Mouse (Mus musculus) E14TG2a.4 (cell line): ENCODE measurements at regions not wholly inside any gene's neighbourhood (a gene's known extent, or its start where the extent isn't known, plus 50 kb on each side); places are given as distances from the start of the nearest gene placed in this dataset.

ENCODE experiments used
- H3K27me3 ChIP-seq: 2 replicates; pipeline ENCODE4 v1.6.1; 2014; ENCODE audit warnings: low read length, control low read depth; ENCODE audit not compliant: insufficient read depth
- H3K36me3 ChIP-seq: 2 replicates; pipeline ENCODE4 v1.6.1; 2014; ENCODE audit warnings: low read length, control low read depth; ENCODE audit not compliant: insufficient read depth
- H3K4me1 ChIP-seq: replicated peaks from 2 replicates; pipeline ENCODE4 v1.6.1; 2014; ENCODE audit warnings: low read depth, low read length, control low read depth
- H3K4me3 ChIP-seq: replicated peaks from 2 replicates; pipeline ENCODE4 v1.5.1; 2014; ENCODE audit warnings: mild to moderate bottlenecking, low read length
- H3K9me3 ChIP-seq: 2 replicates; pipeline ENCODE4 v1.6.1; 2014; ENCODE audit warnings: low read length, control low read depth
- CTCF ChIP-seq: conservative IDR thresholded peaks from 2 replicates; pipeline ENCODE4 v1.5.1; 2014; ENCODE audit warnings: low read length
- NANOG ChIP-seq: IDR thresholded peaks from 2 replicates; pipeline ENCODE4 v1.6.1; 2014; ENCODE audit warnings: borderline replicate concordance, low read length, mixed read lengths
- POU5F1 ChIP-seq: IDR thresholded peaks from 2 replicates; pipeline ENCODE4 v1.6.1; 2014; ENCODE audit warnings: low read length, borderline replicate concordance

DNA sequence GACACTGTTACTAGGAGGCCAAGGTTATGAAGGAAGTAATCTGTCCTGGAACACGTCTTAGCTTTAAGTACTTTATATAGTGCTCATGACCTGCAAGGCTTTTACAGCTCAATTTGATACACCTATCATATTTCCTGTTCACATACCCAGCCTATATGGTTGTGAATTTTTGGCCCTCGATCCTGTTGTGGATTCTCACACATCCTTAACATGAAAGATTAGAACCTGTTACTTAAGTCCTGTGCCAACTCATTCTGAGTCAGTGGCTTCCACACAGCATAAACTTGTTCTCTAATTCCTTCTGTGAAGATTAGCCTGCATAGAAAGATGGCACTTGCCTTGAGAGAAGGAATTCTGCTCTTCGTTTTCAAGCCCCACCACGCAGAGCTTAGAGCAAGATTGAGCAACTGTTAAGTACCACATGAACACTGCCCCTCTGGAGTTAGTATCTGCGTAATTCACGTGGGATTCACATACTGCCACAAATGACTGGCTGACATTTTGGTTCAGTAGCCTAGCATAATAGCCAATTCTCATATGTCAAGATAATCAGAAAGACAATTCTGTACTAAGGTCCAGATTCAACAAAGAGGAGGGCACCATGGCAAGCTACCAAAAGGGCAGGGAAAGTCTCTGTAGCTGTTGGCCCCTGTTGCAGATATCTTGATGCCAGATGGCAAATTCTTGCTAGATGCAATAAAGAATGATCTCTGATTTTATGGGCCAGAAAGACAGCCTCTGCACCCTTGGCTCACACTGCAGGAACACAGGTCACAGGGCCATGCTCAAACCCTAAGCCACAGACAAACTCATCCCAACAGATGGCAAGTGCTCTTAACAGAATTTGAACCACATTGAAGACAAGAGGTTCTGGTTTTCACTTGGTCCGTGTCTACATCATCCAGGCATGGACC is 62.7 kb upstream of the Slc4a7 start:
- Histone ChIP-seq H3K4me1 (peaks cover 13% of the 10 kb centered on the region), H3K27me3 (no peaks in the 10 kb centered on the region), H3K9me3 (no peaks in the 10 kb centered on the region), H3K4me3 (no peak overlapping the region), H3K36me3 (no peaks in the 10 kb centered on the region)
- TF ChIP-seq NANOG (no peak), POU5F1 (no peak), CTCF (no peak)

GRCm38 (mm10) chr14:14640023-14640441 is 62.0 kb upstream of the Slc4a7 start:
- H3K27me3 ChIP-seq, result no peaks in the 10 kb centered on the region
- H3K4me1 ChIP-seq, result peaks cover 8% of the 10 kb centered on the region
- TF ChIP-seq POU5F1 (no peak), NANOG (no peak), CTCF (no peak)
- no peak overlapping the region for H3K4me3 ChIP-seq
- no peaks in the 10 kb centered on the region for H3K36me3 ChIP-seq
- H3K9me3 ChIP-seq, result no peaks in the 10 kb centered on the region

- Histone ChIP-seq H3K4me1 (peaks cover 8% of the 10 kb centered on the region), H3K9me3 (no peaks in the 10 kb centered on the region), H3K27me3 (no peaks in the 10 kb centered on the region), H3K36me3 (no peaks in the 10 kb centered on the region), H3K4me3 (no peak overlapping the region)
- TF ChIP-seq POU5F1 (no peak), CTCF (no peak), NANOG (no peak)
These were observed 61.5 kb upstream of the Slc4a7 start for GRCm38 (mm10) chr14:14640557-14640956.

GRCm38 (mm10) chr14:14643533-14643932 is 58.5 kb upstream of the Slc4a7 start:
- Histone ChIP-seq H3K4me1 (peaks cover 8% of the 10 kb centered on the region), H3K27me3 (no peaks in the 10 kb centered on the region), H3K36me3 (no peaks in the 10 kb centered on the region), H3K4me3 (no peak overlapping the region), H3K9me3 (no peaks in the 10 kb centered on the region)
- TF ChIP-seq CTCF (no peak), POU5F1 (no peak), NANOG (no peak)

DNA sequence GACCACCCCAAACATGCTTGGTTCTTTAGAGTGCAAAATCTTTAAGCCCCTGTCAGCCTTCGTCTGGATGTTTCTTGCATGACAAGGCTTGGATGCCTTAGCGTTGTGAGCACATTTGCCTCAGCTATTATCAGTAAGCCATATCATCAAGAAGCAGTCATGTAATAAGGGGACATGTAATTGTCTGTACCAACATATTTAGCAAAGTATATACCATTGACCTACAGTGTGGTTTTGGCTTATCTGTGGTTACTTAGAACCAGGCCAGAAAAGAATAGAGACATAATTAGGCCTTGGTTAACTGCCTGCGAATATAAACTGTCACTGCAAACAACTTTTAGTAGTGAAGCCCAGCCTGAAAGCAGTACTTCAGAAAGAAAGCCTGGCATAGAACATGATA is 57.0 kb upstream of the Slc4a7 start:
- H3K9me3 ChIP-seq, result no peaks in the 10 kb centered on the region
- no peak for TF ChIP-seq CTCF
- TF ChIP-seq POU5F1, result no peak
- no peak for TF ChIP-seq NANOG
- H3K27me3 ChIP-seq, result no peaks in the 10 kb centered on the region
- no peak overlapping the region for H3K4me3 ChIP-seq
- peaks cover 3% of the 10 kb centered on the region for H3K4me1 ChIP-seq
- H3K36me3 ChIP-seq, result no peaks in the 10 kb centered on the region
